Mouse (Mus musculus): ENCODE results near the gene Etl4. TPM values are rescaled to one million over a fixed set of nuclear protein-coding genes. Genes with fewer than 3 reads are reported as not detected.
A peak's percentile ranks its signal among the peaks of the same experiment; 100 is the strongest.

Gene Etl4
- total RNA-seq, 2 experiments from 2014 or later = 95.1 to 97.2 TPM

DNA sequence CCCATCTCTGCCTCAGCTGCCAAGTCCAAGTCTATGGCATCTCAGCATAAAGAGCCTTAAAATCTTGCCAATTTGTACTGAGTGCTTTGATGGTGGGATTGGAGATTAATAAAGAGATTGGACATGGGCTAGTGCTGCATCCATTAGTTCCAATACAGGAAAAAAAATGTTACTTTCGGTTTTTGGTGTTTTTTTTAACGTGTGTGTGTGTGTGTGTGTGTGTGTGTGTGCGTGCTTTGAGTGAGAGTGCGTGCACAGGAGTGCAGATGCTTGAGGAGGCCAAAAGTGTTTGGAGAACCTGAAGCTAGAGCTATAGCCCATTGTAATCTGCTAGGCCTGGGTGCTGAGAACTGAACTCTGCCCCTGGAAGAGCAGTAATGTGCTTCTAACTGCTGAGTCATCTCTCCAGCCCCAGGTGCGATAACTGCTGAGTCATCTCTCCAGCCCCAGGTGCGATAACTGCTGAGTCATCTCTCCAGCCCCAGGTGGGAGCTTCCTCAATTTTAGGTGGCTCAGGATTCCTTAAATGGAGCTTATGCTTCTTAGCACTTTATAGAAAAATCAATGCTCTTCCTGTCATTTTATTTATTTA is 674.1 kb downstream of the Etl4 start:
- intact Hi-C loops (cut with DNase I) = no loop called here
- DNase-seq (ENCODE audit: extremely low spot score in 1 of 2, low spot score in 2 of 2) = no peak

DNA sequence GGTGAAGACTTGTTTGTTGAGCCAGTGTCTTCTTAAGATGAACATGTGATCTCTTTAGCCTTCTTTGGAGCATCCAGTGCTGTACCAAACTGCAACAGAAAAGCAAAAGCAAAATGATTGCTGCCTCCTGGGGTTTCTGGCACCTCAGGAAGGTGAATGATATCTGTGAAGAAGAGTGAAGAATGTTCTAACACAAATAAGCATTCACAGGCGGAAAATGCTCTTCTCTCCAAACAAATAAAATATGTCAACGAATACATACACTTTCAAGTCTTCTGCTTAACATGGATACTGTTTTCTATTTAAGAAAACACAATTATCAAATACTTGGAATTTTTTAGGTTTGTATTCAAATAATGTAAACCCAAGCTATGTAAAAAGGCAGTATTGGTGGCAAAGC is 678.3 kb downstream of the Etl4 start:
- intact Hi-C loops (cut with DNase I) = no loop called here
- DNase-seq (ENCODE audit: extremely low spot score in 1 of 2, low spot score in 2 of 2) = no peak

GRCm38 (mm10) chr2:20588631-20589030 is 679.1 kb downstream of the Etl4 start:
- intact Hi-C loops (cut with DNase I) = no loop called here

GRCm38 (mm10) chr2:20594129-20594528 is 684.5 kb downstream of the Etl4 start:
- no peak for DNase-seq (ENCODE audit: extremely low spot score in 1 of 2, low spot score in 2 of 2)
- intact Hi-C loops (cut with DNase I) = no loop called here

More at GRCm38 (mm10) chr2:20588631-20589030, 679.1 kb downstream of the Etl4 start:
- DNase-seq (ENCODE audit: extremely low spot score in 1 of 2, low spot score in 2 of 2) = no peak

DNA sequence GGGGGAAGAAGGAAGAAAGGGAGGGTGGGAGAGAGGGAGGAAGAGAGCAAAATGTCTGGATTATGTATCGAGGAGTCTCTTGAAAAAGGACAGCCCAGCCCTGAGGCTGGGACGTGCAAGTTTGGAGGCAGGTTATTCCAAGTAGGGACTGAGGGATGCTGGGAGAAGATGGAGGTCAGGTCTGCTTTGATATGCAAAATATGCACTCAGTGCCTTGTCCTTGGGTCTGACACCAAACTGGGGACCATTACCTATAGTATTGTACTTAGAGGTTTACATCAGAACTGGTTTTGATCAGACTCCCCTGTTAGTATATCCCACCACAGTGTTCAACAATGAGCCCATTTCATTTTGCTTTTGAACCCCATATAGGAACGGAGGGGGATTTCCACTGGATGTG is 685.4 kb downstream of the Etl4 start:
- DNase-seq (ENCODE audit: extremely low spot score in 1 of 2, low spot score in 2 of 2) = no peak
- intact Hi-C loops (cut with DNase I) = no loop called here

DNA sequence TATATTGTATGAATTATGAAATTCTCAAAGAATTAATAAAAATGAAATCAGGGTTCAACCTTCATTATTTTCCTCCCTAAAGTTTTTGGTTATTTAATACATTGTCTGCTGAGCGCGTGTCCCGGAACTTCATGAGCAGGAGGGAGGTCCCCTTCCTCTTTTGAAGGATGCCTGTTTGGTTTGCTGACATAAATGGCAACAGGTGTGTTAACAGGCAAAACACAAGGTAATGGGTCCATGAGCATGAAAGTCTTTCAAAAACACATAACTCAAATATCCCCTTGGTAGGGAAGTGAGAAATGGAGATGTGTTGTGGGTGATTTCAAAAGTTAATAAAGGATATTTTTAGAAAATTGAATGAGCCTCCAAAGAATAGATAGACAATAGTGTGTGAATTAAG is 687.0 kb downstream of the Etl4 start:
- intact Hi-C loops (cut with DNase I) = no loop called here
- DNase-seq (ENCODE audit: extremely low spot score in 1 of 2, low spot score in 2 of 2) = no peak

DNA sequence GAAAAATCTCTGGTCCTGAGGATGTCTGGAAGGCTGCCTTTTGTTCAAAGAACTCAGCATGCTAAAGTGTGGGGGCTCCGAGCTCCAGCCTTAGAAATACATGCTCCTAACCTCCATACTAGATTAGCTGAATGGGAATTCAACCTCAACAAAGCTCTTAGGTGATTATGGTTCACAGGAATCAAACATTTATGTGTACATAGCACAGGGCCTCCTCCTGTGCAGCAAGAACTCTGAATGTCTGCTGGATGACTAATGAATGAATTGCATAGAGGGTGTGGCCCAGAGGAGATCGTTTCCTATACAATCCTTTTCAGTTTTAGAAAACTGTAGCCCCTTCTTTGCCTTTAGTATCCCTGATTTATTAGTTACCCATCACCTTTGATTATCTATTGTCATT is 687.6 kb downstream of the Etl4 start:
- intact Hi-C loops (cut with DNase I) = no loop called here
- no peak for DNase-seq (ENCODE audit: extremely low spot score in 1 of 2, low spot score in 2 of 2)

DNA sequence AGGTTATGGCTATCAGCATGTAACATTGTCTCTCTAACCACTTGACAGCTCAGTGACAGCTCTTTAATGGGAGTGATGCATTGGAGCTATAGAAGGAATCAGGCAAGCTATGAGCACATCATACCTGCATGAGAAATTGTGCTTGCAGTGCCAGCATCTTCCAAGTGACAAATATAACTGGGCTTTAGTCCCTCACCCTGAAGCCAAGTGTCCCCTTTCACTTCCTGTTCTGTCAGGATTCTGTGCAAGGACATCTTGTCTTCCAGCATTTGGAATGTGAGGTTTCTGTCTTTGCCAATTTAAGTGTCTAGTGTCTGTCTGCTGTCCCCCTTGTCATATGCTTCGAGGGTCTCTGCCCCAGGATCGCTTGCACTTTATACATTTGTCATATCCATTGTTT is 693.1 kb downstream of the Etl4 start:
- intact Hi-C loops (cut with DNase I) = no loop called here
- no peak for DNase-seq (ENCODE audit: extremely low spot score in 1 of 2, low spot score in 2 of 2)

GRCm38 (mm10) chr2:20603536-20603935 is 694.0 kb downstream of the Etl4 start:
- no peak for DNase-seq (ENCODE audit: extremely low spot score in 1 of 2, low spot score in 2 of 2)
- intact Hi-C loops (cut with DNase I) = no loop called here

- intact Hi-C loops (cut with DNase I) = no loop called here
- DNase-seq (ENCODE audit: extremely low spot score in 1 of 2, low spot score in 2 of 2) = no peak
Observed at GRCm38 (mm10) chr2:20603991-20604390, 694.4 kb downstream of the Etl4 start.

- no peak for DNase-seq (ENCODE audit: extremely low spot score in 1 of 2, low spot score in 2 of 2)
- intact Hi-C loops (cut with DNase I) = no loop called here
Observed at GRCm38 (mm10) chr2:20609203-20609602, 699.6 kb downstream of the Etl4 start.

DNA sequence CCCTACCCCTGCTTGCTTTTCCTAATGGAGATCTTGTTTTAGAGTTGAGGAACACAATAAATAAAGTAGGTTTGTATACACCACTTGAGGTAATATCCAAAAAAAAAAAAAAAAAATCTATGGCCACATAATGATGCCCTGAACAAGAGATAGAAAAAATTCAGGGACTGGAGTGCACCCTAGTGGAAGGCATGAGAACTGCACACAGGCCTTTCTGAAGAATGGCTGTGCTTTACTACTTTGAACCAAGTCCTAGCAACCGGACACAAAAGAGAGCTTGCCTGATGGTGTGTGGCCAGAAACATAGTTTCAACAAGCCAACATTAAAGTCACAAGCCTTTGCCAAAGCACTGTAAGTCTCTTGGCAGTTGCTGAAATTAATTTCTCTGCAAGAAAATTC is 706.4 kb downstream of the Etl4 start:
- intact Hi-C loops (cut with DNase I) = no loop called here
- peak in 1 of 2 experiments; percentile 35 for DNase-seq (ENCODE audit: extremely low spot score in 1 of 2, low spot score in 2 of 2)

DNA sequence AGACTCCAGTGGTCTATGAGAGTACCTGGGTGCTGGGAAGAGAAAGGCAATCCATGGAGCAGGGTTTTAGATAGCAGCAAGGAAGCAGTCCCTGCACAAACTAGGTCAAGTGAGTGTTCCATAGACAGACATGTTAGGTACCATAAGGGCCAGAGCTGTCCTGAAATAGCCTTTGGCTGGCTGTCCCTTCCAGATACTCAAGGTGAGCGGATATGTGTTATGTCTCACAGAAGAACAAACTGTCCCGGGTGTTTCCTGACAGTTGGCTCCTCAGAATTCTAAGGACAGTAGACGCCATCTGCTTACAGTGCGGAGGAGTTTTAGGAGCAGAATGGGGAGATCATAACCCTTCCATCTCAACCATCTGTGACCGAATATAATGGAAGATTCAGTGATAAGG is 708.8 kb downstream of the Etl4 start:
- intact Hi-C loops (cut with DNase I) = no loop called here
- DNase-seq (ENCODE audit: extremely low spot score in 1 of 2, low spot score in 2 of 2) = no peak

- no peak for DNase-seq (ENCODE audit: extremely low spot score in 1 of 2, low spot score in 2 of 2)
- intact Hi-C loops (cut with DNase I) = no loop called here
Observed at GRCm38 (mm10) chr2:20619881-20620280, 710.3 kb downstream of the Etl4 start.

DNA sequence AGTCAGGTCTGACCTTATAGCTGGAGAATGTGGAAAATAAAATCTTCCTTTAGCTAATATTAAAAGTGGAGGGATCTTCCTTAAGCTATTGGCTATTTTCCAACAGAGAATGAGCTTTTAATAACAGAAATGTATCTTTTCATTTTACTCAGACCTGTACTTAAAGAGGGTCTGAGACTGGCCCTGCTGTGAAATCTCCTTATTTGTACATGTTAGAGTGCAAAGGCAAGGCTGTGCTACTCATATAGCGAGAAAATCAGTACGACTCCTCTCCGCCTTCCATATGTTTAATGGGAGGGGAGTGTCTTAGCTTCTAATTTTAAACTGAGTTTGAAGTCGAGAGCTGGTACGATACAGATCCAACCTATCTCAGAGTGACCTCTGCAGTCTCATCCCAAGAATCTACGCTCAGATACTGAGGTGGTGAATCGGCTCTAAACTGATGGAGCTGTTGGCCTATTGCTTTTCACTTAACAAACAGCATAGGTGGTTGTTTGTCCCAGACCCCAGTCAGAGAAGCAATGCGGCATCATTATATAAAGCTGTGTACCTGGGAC is 719.7 kb downstream of the Etl4 start:
- intact Hi-C loops (cut with DNase I) = no loop called here
- DNase-seq (ENCODE audit: extremely low spot score in 1 of 2, low spot score in 2 of 2) = no peak

GRCm38 (mm10) chr2:20638604-20639003 is 729.0 kb downstream of the Etl4 start:
- intact Hi-C loops (cut with DNase I) = no loop called here
- no peak for DNase-seq (ENCODE audit: extremely low spot score in 1 of 2, low spot score in 2 of 2)

DNA sequence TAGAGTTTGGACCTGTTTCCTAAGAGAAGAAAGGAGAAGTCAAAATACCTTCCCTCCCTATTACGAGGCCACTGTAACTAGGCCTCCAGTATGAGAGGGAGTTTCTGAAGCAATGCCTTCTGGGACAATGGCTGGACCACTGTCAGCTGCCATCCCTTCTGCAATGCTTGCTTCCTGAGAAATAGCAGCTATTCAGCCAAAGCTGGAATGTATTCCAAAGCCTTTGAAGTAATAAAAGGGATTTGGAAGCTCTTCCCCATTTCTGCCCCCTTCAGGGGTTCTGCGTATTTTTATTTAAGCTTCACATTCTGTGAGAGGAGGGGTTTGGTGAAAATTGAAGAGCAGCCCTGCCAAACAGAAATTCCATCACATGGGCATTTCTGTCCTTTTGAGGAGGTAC is 730.1 kb downstream of the Etl4 start:
- intact Hi-C loops (cut with DNase I) = no loop called here

GRCm38 (mm10) chr2:20642818-20643217 is 733.2 kb downstream of the Etl4 start:
- DNase-seq (ENCODE audit: extremely low spot score in 1 of 2, low spot score in 2 of 2) = no peak
- intact Hi-C loops (cut with DNase I) = no loop called here

More for the DNA sequence above, 730.1 kb downstream of the Etl4 start:
- no peak for DNase-seq (ENCODE audit: extremely low spot score in 1 of 2, low spot score in 2 of 2)

GRCm38 (mm10) chr2:20649817-20650216 is 740.2 kb downstream of the Etl4 start:
- intact Hi-C loops (cut with DNase I) = no loop called here

DNA sequence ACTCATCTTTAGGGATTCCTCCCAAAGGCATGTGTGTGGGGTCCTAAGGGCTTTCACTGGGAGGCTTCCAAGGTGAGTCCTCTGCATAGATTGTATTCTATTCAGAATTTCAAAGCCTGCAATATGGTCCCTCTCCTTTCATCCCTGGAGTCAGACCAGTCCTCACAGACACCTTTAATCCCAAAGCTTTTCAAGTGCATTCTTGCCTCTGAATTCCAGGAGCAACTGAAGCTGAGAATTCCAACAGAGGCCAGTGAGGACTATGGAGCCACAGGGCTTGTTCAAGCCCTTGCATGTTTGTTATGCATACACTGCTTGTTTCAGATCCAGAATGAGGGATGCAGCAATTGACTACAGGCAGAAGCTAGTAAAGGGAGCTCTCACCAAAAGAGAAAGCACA is 743.5 kb downstream of the Etl4 start:
- intact Hi-C loops (cut with DNase I) = no loop called here
- DNase-seq (ENCODE audit: extremely low spot score in 1 of 2, low spot score in 2 of 2) = no peak

More at GRCm38 (mm10) chr2:20649817-20650216, 740.2 kb downstream of the Etl4 start:
- DNase-seq (ENCODE audit: extremely low spot score in 1 of 2, low spot score in 2 of 2) = peak; percentile 23 to 29

DNA sequence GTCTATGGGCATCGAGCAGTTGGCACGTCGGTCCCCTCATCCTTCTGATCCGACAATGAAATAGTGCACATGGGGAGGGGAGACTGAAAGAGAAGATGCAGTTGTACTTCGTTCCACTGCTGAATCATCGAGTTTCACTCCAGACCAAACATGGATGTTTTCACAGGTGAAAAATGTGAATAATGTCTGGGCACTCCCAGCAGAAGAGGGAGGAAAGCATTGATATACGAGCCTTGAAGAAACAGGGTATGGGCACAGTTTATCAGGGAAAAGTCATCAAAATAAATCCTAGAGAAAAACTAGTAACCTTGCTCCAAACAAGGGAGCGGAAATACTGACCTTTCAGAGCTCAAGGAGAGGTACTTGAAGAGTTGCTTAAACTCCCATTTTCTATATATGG is 744.5 kb downstream of the Etl4 start:
- intact Hi-C loops (cut with DNase I) = no loop called here
- DNase-seq (ENCODE audit: extremely low spot score in 1 of 2, low spot score in 2 of 2) = no peak
